Mouse (Mus musculus) neural tube, embryonic 15.5 days (tissue): ENCODE measurements around the gene Zfp446. TPM values are rescaled to one million over a fixed set of nuclear protein-coding genes. Genes with fewer than 3 reads are reported as not detected.

ENCODE experiments used
- ATAC-seq: fragments of 200-750 bp; cut with Nextera tagmentation; 2 replicates; pipeline ENCODE4 v1.8.0; 2017; ENCODE audit warnings: mild to moderate bottlenecking, moderate TSS enrichment, moderate library complexity; ENCODE audit not compliant: low FRiP score
- H3K27ac ChIP-seq: fragments of 300-500 bp; sonication (generic); replicated peaks from 2 replicates; pipeline ENCODE4 v1.5.1; 2015; ENCODE audit warnings: mild to moderate bottlenecking, inconsistent platforms
- H3K27me3 ChIP-seq: fragments of 300-500 bp; sonication (generic); replicated peaks from 2 replicates; pipeline ENCODE4 v1.6.1; 2015; ENCODE audit warnings: inconsistent platforms
- H3K36me3 ChIP-seq: fragments of 300-500 bp; sonication (generic); 2 replicates; pipeline ENCODE4 v1.6.1; 2015; ENCODE audit warnings: inconsistent platforms
- H3K4me1 ChIP-seq: fragments of 300-500 bp; sonication (generic); 2 replicates; pipeline ENCODE4 v1.6.1; 2015; ENCODE audit warnings: inconsistent platforms
- H3K4me2 ChIP-seq: fragments of 300-500 bp; sonication (generic); 2 replicates; pipeline ENCODE4 v1.6.1; 2015; ENCODE audit warnings: inconsistent platforms, mild to moderate bottlenecking, moderate library complexity
- H3K4me3 ChIP-seq: fragments of 300-500 bp; sonication (generic); replicated peaks from 2 replicates; pipeline ENCODE4 v1.5.1; 2015; ENCODE audit warnings: mild to moderate bottlenecking, inconsistent platforms
- H3K9ac ChIP-seq: fragments of 300-500 bp; sonication (generic); replicated peaks from 2 replicates; pipeline ENCODE4 v1.6.1; 2015; ENCODE audit warnings: mild to moderate bottlenecking, inconsistent platforms
- H3K9me3 ChIP-seq: fragments of 300-500 bp; sonication (generic); replicated peaks from 2 replicates; pipeline ENCODE4 v1.6.1; 2016; ENCODE audit warnings: inconsistent platforms
- WGBS: fragments of 180-500 bp; shearing (Covaris S2); methylation state at CpG from one replicate; pipeline ENCODE4 v1.1.7; 2015; ENCODE audit warnings: mixed read lengths; 5-methylcytosine and 5-hydroxymethylcytosine counted together
- polyA plus RNA-seq: library from polyadenylated mRNA; unstranded; fragments of >200 nt; fragmentation: Nextera tagmentation; extraction: Ambion mirVana; gene quantifications from 2 replicates; pipeline ENCODE4 v1.2.1, GENCODE M21; 2015

The Zfp446 gene
- polyA plus RNA-seq, 1 experiment from 2014 or later = 10.3 TPM

DNA sequence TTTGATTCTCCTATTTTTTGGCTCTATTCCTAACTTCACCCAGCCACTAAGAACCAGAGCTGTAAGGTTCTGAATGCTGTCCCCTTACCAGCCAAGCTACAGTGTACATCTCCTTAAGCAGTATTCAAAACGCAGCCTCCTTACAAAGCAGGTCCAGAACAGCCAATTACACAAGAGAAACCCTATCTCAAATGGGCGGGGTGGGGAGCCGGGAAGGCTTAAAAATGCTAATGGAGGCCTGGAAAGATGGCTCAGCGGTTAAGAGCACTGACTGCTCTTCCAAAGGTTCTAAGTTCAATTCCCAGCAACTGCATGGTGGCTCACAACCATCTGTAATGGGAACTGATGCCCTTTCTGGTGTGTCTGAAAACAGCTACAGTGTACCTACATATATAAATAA, 17.9 kb upstream of the Zfp446 start:
- no peaks in the 10 kb centered on the region for H3K36me3 ChIP-seq
- peaks cover 15% of the 10 kb centered on the region for H3K4me1 ChIP-seq
- 17% methylated on average over 4 of the region's 4 CpGs for WGBS
- H3K9ac ChIP-seq = no peak overlapping the region
- H3K9me3 ChIP-seq = no peaks in the 10 kb centered on the region
- H3K4me3 ChIP-seq = no peak overlapping the region
- H3K27me3 ChIP-seq = no peaks in the 10 kb centered on the region
- H3K4me2 ChIP-seq = no peak overlapping the region
- no peak overlapping the region for H3K27ac ChIP-seq
- ATAC-seq = no peak

- peak overlapping the region; percentile 53 for H3K4me3 ChIP-seq
- peak overlapping the region; percentile 89 for H3K27ac ChIP-seq
- H3K27me3 ChIP-seq = no peaks in the 10 kb centered on the region
- peak overlapping the region; percentile 70 for H3K4me2 ChIP-seq
- no peaks in the 10 kb centered on the region for H3K9me3 ChIP-seq
- WGBS = 1% methylated on average over 29 of the region's 29 CpGs
- peak; percentile 74 for ATAC-seq
- peaks cover 24% of the 10 kb centered on the region for H3K4me1 ChIP-seq
- H3K9ac ChIP-seq = peak overlapping the region; percentile 66
- H3K36me3 ChIP-seq = no peaks in the 10 kb centered on the region
Measured at GRCm38 (mm10) chr7:12961511-12962141, 16.0 kb upstream of the Zfp446 start.

GRCm38 (mm10) chr7:12965678-12966091, 12.0 kb upstream of the Zfp446 start, which contains the start of gene Zfp324:
Zfp324 (plus strand) TSS chr7:12965838.
- peaks cover 41% of the 10 kb centered on the region for H3K4me1 ChIP-seq
- WGBS = under 1% methylated on average over 23 of the region's 23 CpGs
- peak; percentile 92 for ATAC-seq

GRCm38 (mm10) chr7:12966104-12966845, 11.4 kb upstream of the Zfp446 start:
- H3K27ac ChIP-seq = peak overlapping the region; percentile 92
- H3K9ac ChIP-seq = peak overlapping the region; percentile 82
- H3K4me1 ChIP-seq = peaks cover 35% of the 10 kb centered on the region
- H3K36me3 ChIP-seq = peaks cover 27% of the 10 kb centered on the region
- H3K4me3 ChIP-seq = peak overlapping the region; percentile 77
- H3K4me2 ChIP-seq = peak overlapping the region; percentile 94
- H3K9me3 ChIP-seq = no peaks in the 10 kb centered on the region
- 0% methylated on average over 29 of the region's 29 CpGs for WGBS
- no peaks in the 10 kb centered on the region for H3K27me3 ChIP-seq
- ATAC-seq = peak; percentile 62

More at GRCm38 (mm10) chr7:12965678-12966091, 12.0 kb upstream of the Zfp446 start, which contains the start of gene Zfp324:
- H3K27ac ChIP-seq = peak within 1 kb of the TSS; percentile 92
- no peaks in the 10 kb centered on the region for H3K9me3 ChIP-seq
- H3K27me3 ChIP-seq = no peaks in the 10 kb centered on the region
- peaks cover 21% of the 10 kb centered on the region for H3K36me3 ChIP-seq
- H3K4me2 ChIP-seq = peak within 1 kb of the TSS; percentile 94
- peak within 1 kb of the TSS; percentile 77 for H3K4me3 ChIP-seq
- H3K9ac ChIP-seq = peak within 1 kb of the TSS; percentile 82

DNA sequence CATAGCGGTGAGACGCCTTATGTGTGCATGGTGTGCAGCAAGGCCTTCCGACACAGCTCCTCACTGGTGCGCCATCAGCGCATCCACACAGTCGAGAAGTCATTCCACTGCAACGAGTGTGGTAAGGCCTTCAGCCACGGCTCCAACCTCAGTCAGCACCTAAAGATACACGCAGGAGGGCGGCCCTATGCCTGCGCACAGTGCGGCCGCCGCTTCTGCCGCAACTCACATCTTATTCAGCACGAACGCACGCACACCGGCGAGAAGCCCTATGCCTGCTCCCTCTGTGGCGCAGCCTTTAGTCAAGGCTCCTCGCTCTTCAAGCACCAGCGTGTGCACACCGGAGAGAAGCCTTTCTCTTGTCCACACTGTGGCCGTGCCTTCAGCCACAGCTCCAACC, 6.7 kb upstream of the Zfp446 start:
- ATAC-seq = no peak
- no peaks in the 10 kb centered on the region for H3K27me3 ChIP-seq
- H3K27ac ChIP-seq = no peak overlapping the region

GRCm38 (mm10) chr7:12978931-12979722, 1.5 kb downstream of the Zfp446 start:
- 82% methylated on average over 18 of the region's 18 CpGs for WGBS
- H3K4me3 ChIP-seq = peak overlapping the region; percentile 54
- no peak for ATAC-seq

More for the DNA sequence above, 6.7 kb upstream of the Zfp446 start:
- Histone ChIP-seq H3K4me2 (no peak overlapping the region), H3K4me1 (peaks cover 21% of the 10 kb centered on the region), H3K9me3 (no peaks in the 10 kb centered on the region), H3K9ac (no peak overlapping the region), H3K36me3 (peaks cover 38% of the 10 kb centered on the region), H3K4me3 (no peak overlapping the region)
- WGBS = 96% methylated on average over 25 of the region's 25 CpGs

GRCm38 (mm10) chr7:12979776-12980175, 2.1 kb downstream of the Zfp446 start:
- Histone ChIP-seq H3K27me3 (no peaks in the 10 kb centered on the region), H3K4me1 (peaks cover 21% of the 10 kb centered on the region), H3K4me3 (no peak overlapping the region), H3K27ac (no peak overlapping the region), H3K9ac (no peak overlapping the region), H3K36me3 (peaks cover 10% of the 10 kb centered on the region), H3K4me2 (no peak overlapping the region), H3K9me3 (no peaks in the 10 kb centered on the region)
- ATAC-seq = no peak
- WGBS = 32% methylated on average over 6 of the region's 6 CpGs

More at GRCm38 (mm10) chr7:12978931-12979722, 1.5 kb downstream of the Zfp446 start:
- H3K9me3 ChIP-seq = no peaks in the 10 kb centered on the region
- H3K4me1 ChIP-seq = peaks cover 21% of the 10 kb centered on the region
- H3K9ac ChIP-seq = peak overlapping the region; percentile 60; the same call in 1 of the 2 replicates
- peak overlapping the region; percentile 95; the same call in 1 of the 2 replicates for H3K27ac ChIP-seq
- peaks cover 10% of the 10 kb centered on the region for H3K36me3 ChIP-seq
- H3K27me3 ChIP-seq = no peaks in the 10 kb centered on the region
- H3K4me2 ChIP-seq = peak overlapping the region; percentile 85

- Histone ChIP-seq H3K4me3 (no peak overlapping the region), H3K36me3 (peaks cover 10% of the 10 kb centered on the region), H3K27ac (no peak overlapping the region), H3K4me2 (no peak overlapping the region), H3K9me3 (no peaks in the 10 kb centered on the region), H3K27me3 (no peaks in the 10 kb centered on the region), H3K9ac (no peak overlapping the region), H3K4me1 (peaks cover 21% of the 10 kb centered on the region)
- no peak for ATAC-seq
- 81% methylated on average over 7 of the region's 7 CpGs for WGBS
Measured at GRCm38 (mm10) chr7:12980291-12980690, 2.6 kb downstream of the Zfp446 start.

DNA sequence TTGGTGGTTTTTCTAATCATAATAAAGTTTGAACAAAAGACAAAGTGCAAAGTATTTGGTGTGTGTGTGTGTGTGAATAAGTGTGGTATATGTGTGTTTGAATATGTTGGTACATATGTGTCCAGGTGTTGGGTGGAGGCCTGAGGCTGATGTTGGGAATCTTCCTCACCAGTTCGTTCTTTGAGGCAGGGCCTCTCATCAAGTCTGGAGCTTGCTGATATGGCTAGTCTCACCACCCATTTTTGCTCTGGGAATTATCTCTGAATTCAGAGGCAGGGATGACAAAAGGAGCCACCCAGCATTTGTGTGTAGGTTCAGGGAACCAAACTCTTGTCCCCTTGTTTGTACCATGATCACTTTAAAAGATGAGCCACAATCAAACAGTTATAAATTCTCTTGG, 8.1 kb downstream of the Zfp446 start:
- no peak overlapping the region for H3K9ac ChIP-seq
- no peak overlapping the region for H3K4me3 ChIP-seq
- 83% methylated on average over 1 of the region's 1 CpGs for WGBS
- no peak for ATAC-seq
- no peaks in the 10 kb centered on the region for H3K4me1 ChIP-seq
- H3K9me3 ChIP-seq = no peaks in the 10 kb centered on the region
- H3K27me3 ChIP-seq = no peaks in the 10 kb centered on the region
- peaks cover 10% of the 10 kb centered on the region for H3K36me3 ChIP-seq
- H3K4me2 ChIP-seq = no peak overlapping the region
- H3K27ac ChIP-seq = no peak overlapping the region

- peaks cover 10% of the 10 kb centered on the region for H3K36me3 ChIP-seq
- no peak overlapping the region for H3K9ac ChIP-seq
- H3K4me2 ChIP-seq = no peak overlapping the region
- ATAC-seq = no peak
- H3K4me1 ChIP-seq = no peaks in the 10 kb centered on the region
- no peaks in the 10 kb centered on the region for H3K27me3 ChIP-seq
- no peak overlapping the region for H3K4me3 ChIP-seq
- no peaks in the 10 kb centered on the region for H3K9me3 ChIP-seq
- no peak overlapping the region for H3K27ac ChIP-seq
- 83% methylated on average over 8 of the region's 8 CpGs for WGBS
Measured at GRCm38 (mm10) chr7:12986906-12987305, 9.3 kb downstream of the Zfp446 start.

DNA sequence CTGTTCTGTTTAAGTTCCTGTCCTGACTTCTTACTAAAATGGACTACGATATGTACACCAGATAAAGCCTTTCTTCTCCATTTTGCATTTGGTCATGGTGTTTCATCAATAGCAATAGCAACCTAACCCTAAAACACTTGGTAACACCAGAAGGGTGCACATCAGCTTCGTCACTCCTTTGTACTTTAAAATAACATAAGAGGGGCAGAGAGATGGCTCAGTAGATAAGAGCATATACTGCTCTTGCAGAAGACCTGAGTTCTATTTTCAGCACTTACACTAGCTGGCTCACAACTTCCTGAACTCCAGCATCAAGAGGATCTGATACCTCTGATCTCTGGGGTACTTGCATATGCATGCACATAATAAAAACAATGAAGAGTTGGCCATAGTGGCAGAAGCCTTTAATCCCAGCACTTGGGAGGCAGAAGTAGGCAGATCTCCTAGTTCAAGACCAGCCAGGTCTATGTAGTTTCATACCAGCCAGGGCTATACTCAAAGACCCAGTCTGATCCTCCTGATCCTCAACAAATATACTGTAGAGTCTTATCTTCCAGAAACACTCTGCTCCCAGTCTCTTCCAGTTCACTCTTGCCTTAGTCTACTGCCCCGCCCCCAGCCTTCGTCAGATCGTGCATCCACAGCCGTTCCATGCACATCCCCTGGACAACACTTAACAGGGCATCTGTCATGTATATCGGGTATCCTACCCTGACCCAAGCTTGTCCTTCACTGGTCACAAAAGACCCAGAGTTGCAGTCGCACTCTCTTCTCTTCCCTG, 10.0 kb downstream of the Zfp446 start:
- ATAC-seq = no peak
- H3K9ac ChIP-seq = no peak overlapping the region
- WGBS = 84% methylated on average over 8 of the region's 8 CpGs
- H3K36me3 ChIP-seq = peaks cover 4% of the 10 kb centered on the region
- no peaks in the 10 kb centered on the region for H3K27me3 ChIP-seq
- H3K4me2 ChIP-seq = no peak overlapping the region
- H3K4me3 ChIP-seq = no peak overlapping the region
- no peaks in the 10 kb centered on the region for H3K4me1 ChIP-seq
- H3K9me3 ChIP-seq = no peaks in the 10 kb centered on the region
- H3K27ac ChIP-seq = no peak overlapping the region
